Mouse (Mus musculus): ENCODE results near the gene Rngtt.

GRCm38 (mm10) chr4:33292409-33293370, 17.4 kb upstream of the Rngtt start:
- TF ChIP-seq CTCF (IDR thresholded peaks at IDR 0.05; ENCODE audit: low read depth, low read length) (peak; percentile 12), EP300 (IDR thresholded peaks at IDR 0.05; ENCODE audit: insufficient read depth, low read depth, low read length) (no peak)

Measured in ES-Bruce4 (cell line).